ENCODE assay signal across 10 mouse cellular contexts in genomic region chr8:84789855-84790486, GRCm38 (mm10). TPM values are rescaled to one million over a fixed set of nuclear protein-coding genes. Genes with fewer than 3 reads are reported as not detected.
A peak's percentile ranks its signal among the peaks of the same experiment; 100 is the strongest.
DNase-seq lines count a peak whose midpoint lies in the region; ATAC-seq and TF ChIP-seq lines count a peak whose summit lies in the region.
"Had no signal": no experiment of that assay in that cellular context is flagged by ENCODE, and none has a peak within 500 bp of the region (broad histone marks: within the 10 kb centered on the region; RNA-seq: fewer than 3 reads in every experiment).

No protein-coding gene starts in this region.

- no peaks in the 10 kb centered on the region for H3K36me3 ChIP-seq in kidney, adult 2 months (ENCODE audit: control insufficient read depth, insufficient read depth, low read length)
- no peaks in the 10 kb centered on the region for H3K36me3 ChIP-seq in forebrain, postnatal 0 days (ENCODE audit: insufficient read depth)
- H3K36me3 ChIP-seq: liver, embryonic 13.5 days had no signal

- no peak overlapping the region for H3K9ac ChIP-seq in forebrain, postnatal 0 days
- H3K9ac ChIP-seq: liver, embryonic 13.5 days had no signal

- TF ChIP-seq POLR2A in kidney, adult 2 months (IDR thresholded peaks at IDR 0.05; ENCODE audit: low read depth, low read length) = no peak

- TF ChIP-seq CTCF in kidney, adult 2 months (conservative IDR thresholded peaks at IDR 0.05; ENCODE audit: insufficient read depth, insufficient read length, low read depth, low read length) = no peak
- 0 out of 2 replicates have a peak, but pooled peaks have one; percentile 4 for TF ChIP-seq CTCF in forebrain, postnatal 0 days (IDR thresholded peaks at IDR 0.05; ENCODE audit: low read depth)

- peak; percentile 18 for DNase-seq in kidney, adult 2 months
- no peak for DNase-seq in kidney, postnatal 25 days
- peak; percentile 61 for DNase-seq in Muller cell, postnatal 12 days (ENCODE audit: inconsistent ontology term)
- DNase-seq in forebrain, postnatal 0 days = peak; percentile 68
- DNase-seq in urinary bladder, postnatal 4 days (ENCODE audit: low spot score in 2 of 2) = no peak
- DNase-seq in lung, postnatal 4 days = no peak
- DNase-seq: liver, embryonic 13.5 days had no signal

- H3K4me1 ChIP-seq in kidney, adult 2 months (ENCODE audit: control insufficient read depth, insufficient read depth, low read length) = peaks cover 14% of the 10 kb centered on the region
- peaks cover 65% of the 10 kb centered on the region for H3K4me1 ChIP-seq in brown adipose tissue, adult 24 weeks (ENCODE audit: control insufficient read depth, insufficient read depth, insufficient read length, low read length)
- peaks cover 38% of the 10 kb centered on the region for H3K4me1 ChIP-seq in forebrain, postnatal 0 days (ENCODE audit: insufficient read depth)

- no peaks in the 10 kb centered on the region for H3K9me3 ChIP-seq in forebrain, postnatal 0 days (ENCODE audit: low read length)
- H3K9me3 ChIP-seq: liver, embryonic 13.5 days had no signal

- ATAC-seq in forebrain, postnatal 0 days = peak; percentile 6; the same call in 1 of the 2 replicates
- no peak for ATAC-seq in megakaryocyte, adult 5-6 weeks (ENCODE audit: poor library complexity, severe bottlenecking)

- H3K4me2 ChIP-seq in forebrain, postnatal 0 days (ENCODE audit: low read depth) = peak overlapping the region; percentile 27
- H3K4me2 ChIP-seq: liver, embryonic 13.5 days had no signal

- H3K27me3 ChIP-seq in kidney, adult 2 months (replicated peaks; ENCODE audit: control insufficient read depth, insufficient read depth, low read length) = no peaks in the 10 kb centered on the region
- no peaks in the 10 kb centered on the region; the same call in 1 of the 2 replicates for H3K27me3 ChIP-seq in forebrain, postnatal 0 days (ENCODE audit: insufficient read depth, low read length)

- no peak overlapping the region for H3K4me3 ChIP-seq in kidney, adult 2 months (ENCODE audit: insufficient read depth, low read depth, low read length)
- no peak overlapping the region for H3K4me3 ChIP-seq in brown adipose tissue, adult 24 weeks (ENCODE audit: insufficient read depth, low read depth, low read length)
- no peak overlapping the region for H3K4me3 ChIP-seq in forebrain, postnatal 0 days (ENCODE audit: low read depth, low read length)
- H3K4me3 ChIP-seq: liver, embryonic 13.5 days had no signal

- 66% methylated on average over 9 of the region's 9 CpGs for WGBS in kidney, adult 2 months
- WGBS in forebrain, postnatal 0 days = 29% methylated on average over 9 of the region's 9 CpGs

- H3K27ac ChIP-seq in kidney, adult 2 months (ENCODE audit: insufficient read depth, low read depth, low read length) = peak overlapping the region; percentile 45; the same call in 1 of the 2 replicates
- peak overlapping the region; percentile 52 for H3K27ac ChIP-seq in brown adipose tissue, adult 24 weeks (replicated peaks; ENCODE audit: low read depth, low read length)
- peak overlapping the region; percentile 95 for H3K27ac ChIP-seq in forebrain, postnatal 0 days (ENCODE audit: low read depth, low read length)
- H3K27ac ChIP-seq: kidney, postnatal 0 days; liver, embryonic 13.5 days had no signal

RNA-seq across cellular contexts. Expression of gene Nfix, which starts 10.2 kb away (rescaled TPM):
- polyA plus RNA-seq in kidney, adult 2 months (2012; rRNA removed) = 17.7 and 22.1 TPM in 2 replicates
- polyA plus RNA-seq in brown adipose tissue, adult 24 weeks (2012; ENCODE audit: insufficient read depth, insufficient read length, missing spikeins) = 74.6 and 78.4 TPM in 2 replicates
- 111 and 116 TPM in 2 replicates for total RNA-seq in forebrain, postnatal 0 days (2014; rRNA removed)
- polyA plus RNA-seq in forebrain, postnatal 0 days (2015; fragmentation: Nextera tagmentation; extraction: Ambion mirVana) = 347 and 376 TPM in 2 replicates
- total RNA-seq in megakaryocyte, adult 5-6 weeks (2015) = 23.8 and 26.9 TPM in 2 replicates
- total RNA-seq in megakaryocyte, adult 5-6 weeks (2017) = 7.7 and 17.0 TPM in 2 replicates

RNA-seq across cellular contexts. Expression of gene Dand5, which starts 32.7 kb away (rescaled TPM):
- 4.4 and 4.5 TPM in 2 replicates for polyA plus RNA-seq in kidney, adult 2 months (2012; rRNA removed)
- polyA plus RNA-seq in brown adipose tissue, adult 24 weeks (2012; ENCODE audit: insufficient read depth, insufficient read length, missing spikeins) = 7.2 and 9.4 TPM in 2 replicates
- 4.7 and 6.9 TPM in 2 replicates for total RNA-seq in forebrain, postnatal 0 days (2014; rRNA removed)
- 8.2 and 10.0 TPM in 2 replicates for polyA plus RNA-seq in forebrain, postnatal 0 days (2015; fragmentation: Nextera tagmentation; extraction: Ambion mirVana)
- total RNA-seq in megakaryocyte, adult 5-6 weeks (2015) = 1.4 and 2.6 TPM in 2 replicates
- total RNA-seq in megakaryocyte, adult 5-6 weeks (2017) = 0.28 and 4.4 TPM in 2 replicates

RNA-seq across cellular contexts. Expression of gene Gadd45gip1, which starts 41.4 kb away (rescaled TPM):
- 24.2 and 41.0 TPM in 2 replicates for polyA plus RNA-seq in kidney, adult 2 months (2012; rRNA removed)
- polyA plus RNA-seq in brown adipose tissue, adult 24 weeks (2012; ENCODE audit: insufficient read depth, insufficient read length, missing spikeins) = 32.2 and 37.2 TPM in 2 replicates
- 24.7 and 28.7 TPM in 2 replicates for total RNA-seq in forebrain, postnatal 0 days (2014; rRNA removed)
- 36.7 and 40.8 TPM in 2 replicates for polyA plus RNA-seq in forebrain, postnatal 0 days (2015; fragmentation: Nextera tagmentation; extraction: Ambion mirVana)
- total RNA-seq in megakaryocyte, adult 5-6 weeks (2015) = 6.3 and 6.6 TPM in 2 replicates
- total RNA-seq in megakaryocyte, adult 5-6 weeks (2017) = 13.9 and 20.5 TPM in 2 replicates

RNA-seq across cellular contexts. Expression of gene Rad23a, which starts 50.5 kb away (rescaled TPM):
- polyA plus RNA-seq in kidney, adult 2 months (2012; rRNA removed) = 73.0 TPM in 2 replicates
- 73.3 and 79.3 TPM in 2 replicates for polyA plus RNA-seq in brown adipose tissue, adult 24 weeks (2012; ENCODE audit: insufficient read depth, insufficient read length, missing spikeins)
- 32.2 and 55.3 TPM in 2 replicates for total RNA-seq in forebrain, postnatal 0 days (2014; rRNA removed)
- polyA plus RNA-seq in forebrain, postnatal 0 days (2015; fragmentation: Nextera tagmentation; extraction: Ambion mirVana) = 63.5 and 77.4 TPM in 2 replicates
- total RNA-seq in megakaryocyte, adult 5-6 weeks (2015) = 35.6 and 36.9 TPM in 2 replicates
- 27.6 and 29.5 TPM in 2 replicates for total RNA-seq in megakaryocyte, adult 5-6 weeks (2017)

RNA-seq across cellular contexts. Expression of gene Calr, which starts 56.8 kb away (rescaled TPM):
- polyA plus RNA-seq in kidney, adult 2 months (2012; rRNA removed) = 316 and 337 TPM in 2 replicates
- 211 and 306 TPM in 2 replicates for polyA plus RNA-seq in brown adipose tissue, adult 24 weeks (2012; ENCODE audit: insufficient read depth, insufficient read length, missing spikeins)
- total RNA-seq in forebrain, postnatal 0 days (2014; rRNA removed) = 470 and 505 TPM in 2 replicates
- 354 and 405 TPM in 2 replicates for polyA plus RNA-seq in forebrain, postnatal 0 days (2015; fragmentation: Nextera tagmentation; extraction: Ambion mirVana)
- 163 and 187 TPM in 2 replicates for total RNA-seq in megakaryocyte, adult 5-6 weeks (2015)
- total RNA-seq in megakaryocyte, adult 5-6 weeks (2017) = 821 and 830 TPM in 2 replicates

Comparison
In these comparisons a context has a peak if more than half of its experiments do, and no peak if none do; other contexts are left out.
1. DNase-seq: peak in kidney, adult 2 months (single experiment), Muller cell, postnatal 12 days (single experiment) and forebrain, postnatal 0 days (single experiment); none in kidney, postnatal 25 days (0 of 2), urinary bladder, postnatal 4 days (0 of 2) and lung, postnatal 4 days (0 of 2).
2. H3K27ac ChIP-seq: peak in every context shown above with its lines; median percentile 95 in forebrain, postnatal 0 days; 52 in brown adipose tissue, adult 24 weeks; 45 in kidney, adult 2 months.